Mouse (Mus musculus) embryonic fibroblast, embryonic 13.5 days (primary cell): ENCODE measurements around the gene Ptprcap. TPM values are rescaled to one million over a fixed set of nuclear protein-coding genes. Genes with fewer than 3 reads are reported as not detected.
A peak's percentile ranks its signal among the peaks of the same experiment; 100 is the strongest.

ENCODE experiments used
- H3K27ac ChIP-seq: 2 replicates; pipeline ENCODE4 v1.5.1; 2012; ENCODE audit warnings: low read length, control low read depth, inconsistent platforms; ENCODE audit not compliant: insufficient read depth
- H3K4me1 ChIP-seq: 2 replicates; pipeline ENCODE4 v1.6.1; 2011; ENCODE audit warnings: low read length; ENCODE audit not compliant: control insufficient read depth, insufficient read depth
- H3K4me3 ChIP-seq: 2 replicates; pipeline ENCODE4 v1.5.1; 2011; ENCODE audit warnings: mild to moderate bottlenecking, control low read depth, low read length; ENCODE audit not compliant: insufficient read depth
- CTCF ChIP-seq: IDR thresholded peaks from 2 replicates; pipeline ENCODE4 v1.5.1; 2011; ENCODE audit warnings: mild to moderate bottlenecking, control low read depth, low read length, moderate library complexity, borderline replicate concordance; ENCODE audit not compliant: insufficient read depth
- POLR2A ChIP-seq: IDR thresholded peaks from 2 replicates; pipeline ENCODE4 v1.6.1; 2011; ENCODE audit warnings: low read depth, mild to moderate bottlenecking, control low read depth, low read length, moderate library complexity
- polyA plus RNA-seq: library from polyadenylated mRNA; stranded (reverse); fragments of >200 nt; gene quantifications from 2 replicates; pipeline ENCODE4 v1.2.4, GENCODE M21; 2011; ENCODE audit warnings: low read depth; ENCODE audit not compliant: missing spikeins, insufficient read length

Ptprcap gene
- polyA plus RNA-seq, 1 experiment: not detected

DNA sequence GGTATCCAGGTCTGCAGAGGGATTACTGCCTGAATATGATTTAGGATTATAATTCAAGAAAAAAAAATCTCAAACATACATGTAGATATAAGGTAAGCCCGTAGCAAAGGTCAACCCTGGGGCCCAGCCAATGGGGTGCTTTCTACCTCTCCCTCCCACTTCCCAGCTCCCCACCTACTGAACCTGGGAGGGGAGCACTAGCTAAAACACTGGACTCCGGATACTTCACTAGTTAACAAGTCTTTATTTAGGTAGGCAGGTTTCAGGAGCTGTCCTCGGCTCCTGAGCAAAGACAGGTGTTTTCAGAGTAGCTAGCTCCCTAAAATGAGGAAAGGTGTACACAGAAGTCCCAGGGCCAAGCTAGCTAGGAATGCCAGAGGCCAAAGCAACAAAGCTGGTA lies 10.7 kb downstream of the Ptprcap start:
- TF ChIP-seq CTCF: no peak

DNA sequence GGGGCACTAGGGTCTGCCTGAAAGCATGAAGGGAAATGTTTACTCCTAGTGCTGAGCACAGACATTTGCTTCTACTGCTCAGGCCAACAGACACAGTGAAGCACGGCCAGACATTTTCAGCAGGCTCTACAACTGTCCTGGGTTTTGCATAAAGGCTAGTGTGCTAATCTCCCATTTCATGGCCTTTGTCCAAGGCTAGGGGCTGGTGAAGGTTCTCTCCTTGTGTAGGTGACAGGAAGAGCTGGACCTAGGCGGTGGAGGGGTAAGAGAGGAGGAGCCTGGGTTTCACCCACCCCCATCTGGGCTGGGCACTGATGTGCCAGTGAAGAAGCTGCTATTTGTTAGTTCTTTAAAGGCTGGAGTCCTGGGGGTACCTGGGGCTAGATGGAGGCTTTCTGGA lies 11.3 kb downstream of the Ptprcap start:
- Histone ChIP-seq H3K4me3 (no peak overlapping the region), H3K4me1 (no peaks in the 10 kb centered on the region), H3K27ac (no peak overlapping the region)
- no peak for TF ChIP-seq CTCF
- TF ChIP-seq POLR2A: no peak

More for the DNA sequence above, 10.7 kb downstream of the Ptprcap start:
- Histone ChIP-seq H3K4me3 (no peak overlapping the region), H3K27ac (no peak overlapping the region), H3K4me1 (no peaks in the 10 kb centered on the region)

DNA sequence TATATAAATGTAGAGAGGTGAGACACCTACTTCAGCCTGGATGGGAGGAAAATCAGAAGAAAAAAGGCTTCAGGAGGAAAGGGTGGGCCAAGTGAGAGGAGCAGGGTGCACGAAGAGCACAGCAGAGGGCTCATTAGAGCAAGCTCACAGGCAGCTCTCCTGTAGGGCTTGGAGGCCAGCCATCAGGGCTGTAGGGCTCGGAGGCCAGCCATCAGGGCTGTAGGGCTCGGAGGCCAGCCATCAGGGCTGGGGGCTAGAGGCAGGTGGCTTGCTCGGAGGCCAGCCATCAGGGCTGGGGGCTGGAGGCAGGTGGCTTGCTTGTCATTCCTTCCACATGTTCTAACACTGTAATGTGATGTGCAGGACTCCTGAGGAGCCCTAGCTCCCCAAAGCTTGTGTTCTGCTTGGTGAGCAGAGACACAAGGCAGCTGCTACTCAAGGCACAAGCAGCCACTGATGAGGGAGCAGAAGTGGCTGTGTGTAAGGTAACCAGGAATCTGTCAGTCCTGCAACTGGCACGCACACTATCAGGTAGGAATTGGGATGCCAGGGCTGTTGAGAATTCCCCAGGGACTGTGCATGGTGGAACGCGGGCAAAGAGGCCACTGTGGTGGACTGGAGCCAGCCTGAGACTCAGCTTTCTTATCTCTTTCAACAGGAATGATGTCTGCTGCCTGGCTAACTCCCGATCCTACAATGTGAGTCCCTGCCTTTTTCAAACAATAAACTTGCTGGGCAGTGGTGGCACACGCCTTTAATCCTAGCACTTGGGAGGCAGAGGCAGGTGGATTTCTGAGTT lies 13.5 kb downstream of the Ptprcap start:
- no peaks in the 10 kb centered on the region for H3K4me1 ChIP-seq
- TF ChIP-seq CTCF: no peak
- TF ChIP-seq POLR2A: no peak
- H3K27ac ChIP-seq: no peak overlapping the region
- H3K4me3 ChIP-seq: no peak overlapping the region

DNA sequence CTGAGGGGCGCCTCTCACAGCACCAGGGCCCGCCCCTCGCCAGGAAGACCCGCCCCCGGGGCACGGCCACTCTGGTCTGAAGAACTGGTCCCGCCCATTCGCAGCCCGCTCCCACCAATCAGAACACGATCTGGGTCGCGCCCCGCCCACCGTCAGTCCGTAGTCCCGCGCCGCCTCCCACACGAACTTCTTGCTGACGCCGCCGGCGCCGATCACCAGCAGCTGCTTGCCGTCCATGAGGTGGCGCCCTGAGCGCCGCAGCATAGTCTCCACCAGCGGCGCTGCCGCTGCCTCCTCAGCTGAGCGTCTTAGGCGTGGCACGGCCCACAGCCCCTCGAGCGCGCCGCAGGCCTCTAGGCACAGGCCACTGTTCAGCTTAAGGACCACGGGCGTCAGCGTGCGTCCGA lies 16.0 kb downstream of the Ptprcap start:
- peak overlapping the region; percentile 12 for H3K4me3 ChIP-seq
- peak overlapping the region; percentile 22 for H3K27ac ChIP-seq
- peaks cover 2% of the 10 kb centered on the region; the same call in 1 of the 2 replicates for H3K4me1 ChIP-seq
- TF ChIP-seq CTCF (peak; percentile 78), POLR2A (peak; percentile 93)

DNA sequence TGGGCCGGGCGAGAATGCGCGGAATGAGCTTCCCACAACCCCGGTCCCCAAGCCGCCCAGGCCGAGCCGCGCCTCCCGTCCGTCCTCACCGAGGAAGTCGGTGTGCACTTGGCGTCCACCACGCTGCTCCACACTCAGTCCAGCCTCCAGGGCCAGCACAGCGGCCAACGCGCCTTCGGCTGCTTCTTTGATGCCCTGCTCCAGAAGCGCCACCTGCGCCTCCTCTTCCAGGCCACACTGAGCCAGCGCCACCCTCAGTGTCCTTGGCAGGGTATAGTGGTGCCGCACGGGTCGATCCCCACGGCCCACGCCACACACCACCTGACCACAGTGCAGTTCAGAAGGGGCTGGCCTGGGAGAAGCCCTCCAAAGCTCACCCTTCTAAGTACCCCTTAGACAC lies 16.4 kb downstream of the Ptprcap start:
- Histone ChIP-seq H3K4me1 (peaks cover 2% of the 10 kb centered on the region; the same call in 1 of the 2 replicates), H3K4me3 (peak overlapping the region; percentile 3), H3K27ac (peak overlapping the region; percentile 22)
- TF ChIP-seq POLR2A: no peak
- no peak for TF ChIP-seq CTCF

DNA sequence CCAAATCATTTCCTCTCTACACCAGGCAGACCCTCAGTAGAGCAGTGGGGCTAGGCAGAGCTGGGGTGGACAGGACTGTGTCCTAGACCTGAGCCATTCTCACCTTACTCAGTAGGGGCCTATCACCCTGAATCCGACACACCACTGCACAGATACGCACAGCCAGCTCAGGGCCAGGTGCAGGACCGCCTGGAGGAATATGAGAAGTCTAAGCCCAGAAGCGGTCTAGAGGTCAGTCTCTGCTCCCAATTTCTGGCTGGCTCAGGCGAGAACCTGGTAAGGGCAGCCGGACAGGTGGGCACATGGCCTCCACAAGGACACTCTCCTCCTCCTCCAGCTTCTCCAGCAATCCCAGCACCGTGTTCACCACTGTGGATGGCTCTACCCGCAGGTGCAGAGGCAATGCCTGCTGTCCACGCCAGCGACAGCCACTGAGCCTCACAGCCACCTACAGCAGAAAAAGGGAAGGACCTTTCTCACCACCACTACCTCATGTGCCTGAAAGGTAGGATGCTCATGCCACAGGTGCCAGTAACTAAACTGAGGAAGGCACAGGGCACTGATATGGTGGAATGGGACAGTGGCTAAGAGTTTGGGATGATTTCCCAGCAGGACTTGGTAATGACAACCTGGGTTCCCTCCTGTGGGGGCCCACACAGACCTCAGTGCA lies 17.5 kb downstream of the Ptprcap start:
- H3K27ac ChIP-seq: no peak overlapping the region
- H3K4me1 ChIP-seq: peaks cover 6% of the 10 kb centered on the region; the same call in 1 of the 2 replicates
- no peak overlapping the region for H3K4me3 ChIP-seq
- TF ChIP-seq POLR2A: no peak

DNA sequence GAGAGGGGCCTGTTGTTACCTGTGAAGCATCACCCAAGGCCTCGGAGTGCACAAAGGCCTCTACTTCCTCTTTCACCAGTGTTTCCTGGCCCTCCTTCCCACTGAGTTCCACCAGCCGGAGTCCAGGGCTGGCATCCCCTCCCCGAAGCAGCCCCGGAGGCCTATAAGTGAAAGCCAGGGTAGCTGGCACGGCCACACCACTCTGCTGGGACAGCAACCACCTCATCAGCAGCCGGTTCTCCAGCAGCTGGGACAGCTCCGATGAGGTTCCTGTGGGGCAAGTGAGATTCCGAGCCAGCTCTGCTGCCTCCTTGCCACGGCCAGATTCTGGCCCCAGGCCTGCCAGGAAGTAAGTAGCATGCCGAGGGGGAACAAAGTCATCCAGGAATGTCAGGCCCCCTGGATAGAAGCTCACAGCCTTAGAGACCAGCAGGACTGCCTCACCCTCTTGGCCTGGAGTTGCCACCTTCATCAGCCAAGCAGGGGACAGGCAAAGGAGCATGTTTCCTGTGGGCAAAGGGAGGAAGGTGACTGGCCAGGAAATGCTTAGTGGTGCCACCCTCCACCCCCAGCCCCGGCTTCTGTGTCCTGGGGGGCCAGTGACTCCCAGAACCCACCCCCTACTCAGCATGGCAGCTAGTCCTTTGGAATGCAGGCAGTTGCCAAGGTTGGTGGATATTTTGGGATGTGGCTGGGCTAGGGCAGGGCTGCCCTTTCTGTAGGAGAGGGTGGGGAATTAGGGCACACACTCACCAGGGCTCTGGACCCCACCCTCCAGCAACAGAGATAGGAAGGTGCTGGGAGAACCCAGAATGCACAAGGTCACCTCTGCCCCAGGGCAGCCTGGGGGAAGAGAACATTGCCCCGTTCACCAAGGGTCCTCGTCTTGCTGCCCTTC lies 18.2 kb downstream of the Ptprcap start:
- TF ChIP-seq CTCF: no peak
- no peak for TF ChIP-seq POLR2A
- Histone ChIP-seq H3K27ac (no peak overlapping the region), H3K4me3 (no peak overlapping the region), H3K4me1 (peaks cover 6% of the 10 kb centered on the region; the same call in 1 of the 2 replicates)

DNA sequence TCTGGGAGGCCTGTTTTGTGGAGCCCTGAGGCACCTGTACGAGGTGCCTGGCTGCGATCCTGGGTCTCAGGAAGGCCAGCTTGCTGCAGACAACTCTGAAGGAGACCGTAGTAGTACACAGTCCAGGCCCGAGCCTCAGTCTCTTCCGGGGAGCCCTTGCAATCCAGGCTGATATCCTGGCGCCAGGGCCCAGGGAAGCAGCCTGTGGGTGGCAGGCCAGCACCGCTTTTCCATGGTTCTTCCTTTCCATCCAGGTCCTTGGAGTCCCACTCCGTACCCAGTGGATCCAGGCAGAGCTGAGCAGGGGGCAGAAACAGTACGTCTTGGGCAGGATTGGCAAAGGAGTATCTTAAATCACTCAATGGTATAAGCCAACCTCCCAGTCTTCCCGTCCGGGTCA lies 19.5 kb downstream of the Ptprcap start:
- Histone ChIP-seq H3K27ac (no peak overlapping the region), H3K4me3 (no peak overlapping the region), H3K4me1 (peaks cover 6% of the 10 kb centered on the region; the same call in 1 of the 2 replicates)
- TF ChIP-seq CTCF (no peak), POLR2A (no peak)

DNA sequence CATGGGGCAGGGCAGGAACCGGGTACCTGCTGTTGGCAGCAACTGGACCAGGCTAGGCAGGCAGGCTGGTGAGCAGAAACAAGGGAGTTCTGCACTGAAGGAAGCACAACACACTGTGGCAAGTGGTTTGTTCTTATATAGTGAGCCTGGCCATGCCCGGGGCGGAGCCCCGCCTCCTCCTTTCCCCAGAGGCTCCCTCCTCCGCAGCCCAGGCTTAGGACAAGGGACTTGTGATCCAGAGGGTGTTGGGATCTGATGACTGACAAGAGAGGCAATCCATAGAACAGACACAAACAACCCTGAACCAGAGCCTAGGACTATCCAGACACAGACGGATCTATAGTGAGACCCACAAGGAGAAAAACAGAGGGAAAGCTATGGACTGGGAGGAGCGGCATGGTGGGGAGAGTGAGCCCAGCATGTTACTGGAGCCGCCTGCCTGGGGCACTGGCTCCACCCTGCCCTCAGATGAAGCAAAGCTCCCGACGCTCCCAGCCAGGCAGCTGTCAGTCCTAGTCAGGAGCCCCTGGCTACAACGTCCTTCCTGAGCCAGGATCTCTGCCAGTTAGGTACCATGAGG lies 22.1 kb downstream of the Ptprcap start, which contains the start of gene Carns1:
Gene Carns1, minus strand, starts transcription at position 112 of the 580 bp plus-strand sequence.
- Histone ChIP-seq H3K27ac (no peak within 1 kb of the TSS), H3K4me1 (peaks cover 6% of the 10 kb centered on the region; the same call in 1 of the 2 replicates), H3K4me3 (no peak within 1 kb of the TSS)
- peak; percentile 66 for TF ChIP-seq POLR2A
- TF ChIP-seq CTCF: no peak

DNA sequence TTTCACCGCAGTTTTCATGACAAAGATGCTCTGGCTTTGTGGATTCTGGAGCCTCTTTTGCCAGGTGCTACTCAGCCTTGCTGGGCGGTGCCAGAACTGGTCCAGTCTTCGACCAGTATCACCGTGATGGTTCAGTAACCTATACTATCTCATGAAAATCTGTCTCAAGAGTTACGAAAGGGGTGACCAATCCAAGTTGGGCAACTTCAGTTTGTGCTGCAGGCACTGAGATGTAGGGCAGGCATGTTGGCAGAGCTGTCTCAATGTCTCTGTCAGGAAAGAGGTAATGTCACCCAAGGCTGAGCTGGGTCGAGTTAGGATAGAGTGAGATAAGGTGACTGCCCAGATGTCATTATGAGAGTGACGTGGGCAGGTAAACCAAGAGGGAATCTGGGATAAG lies 27.0 kb downstream of the Ptprcap start:
- H3K4me3 ChIP-seq: no peak overlapping the region
- TF ChIP-seq CTCF (no peak), POLR2A (no peak)

More for the DNA sequence above, 27.0 kb downstream of the Ptprcap start:
- Histone ChIP-seq H3K27ac (no peak overlapping the region), H3K4me1 (0 out of 2 replicates have a peak, but pooled peaks cover 1% of the 10 kb centered on the region)
